Mouse (Mus musculus): ENCODE measurements at regions not wholly inside any gene's neighbourhood (a gene's known extent, or its start where the extent isn't known, plus 50 kb on each side); places are given as distances from the start of the nearest gene placed in this dataset.

DNA sequence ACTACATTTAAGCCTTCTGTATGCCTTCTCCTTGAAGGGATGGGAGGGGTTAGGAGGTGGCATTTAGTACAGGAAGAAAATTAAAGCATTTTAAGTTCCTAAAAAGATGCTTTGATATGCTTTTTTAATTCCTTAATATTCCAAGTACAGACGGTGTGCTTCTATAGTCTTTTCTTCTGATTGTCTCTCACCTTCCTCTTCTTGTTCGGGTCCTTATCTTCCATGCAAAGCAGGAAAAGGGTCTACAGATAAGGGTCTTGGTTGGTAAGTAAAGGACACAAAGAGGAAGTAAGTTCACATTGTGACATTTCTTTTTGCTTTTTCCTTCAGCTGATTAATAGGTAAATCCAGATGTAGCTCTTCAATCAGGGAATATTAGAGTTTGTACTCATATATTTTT, 318.9 kb downstream of the Klf5 start:
- DNase-seq, result no peak

DNA sequence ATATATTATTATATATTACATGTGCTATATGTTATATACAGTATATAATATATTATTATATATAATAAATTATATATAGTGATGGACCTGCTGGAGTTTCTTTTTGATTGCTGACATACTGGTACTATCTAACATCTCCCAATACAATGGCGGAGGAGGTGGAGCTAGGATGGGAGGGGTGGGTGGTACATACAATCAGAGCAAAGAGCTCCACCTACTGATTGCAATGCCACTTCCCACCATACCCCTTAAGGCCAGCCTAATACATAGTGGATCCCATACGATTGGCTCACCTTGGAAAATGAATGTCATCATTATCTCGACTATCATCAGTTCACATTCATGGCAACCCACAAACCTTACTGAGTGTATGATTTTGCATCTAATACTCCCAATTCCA, 323.0 kb downstream of the Klf5 start:
- DNase-seq, result no peak

DNA sequence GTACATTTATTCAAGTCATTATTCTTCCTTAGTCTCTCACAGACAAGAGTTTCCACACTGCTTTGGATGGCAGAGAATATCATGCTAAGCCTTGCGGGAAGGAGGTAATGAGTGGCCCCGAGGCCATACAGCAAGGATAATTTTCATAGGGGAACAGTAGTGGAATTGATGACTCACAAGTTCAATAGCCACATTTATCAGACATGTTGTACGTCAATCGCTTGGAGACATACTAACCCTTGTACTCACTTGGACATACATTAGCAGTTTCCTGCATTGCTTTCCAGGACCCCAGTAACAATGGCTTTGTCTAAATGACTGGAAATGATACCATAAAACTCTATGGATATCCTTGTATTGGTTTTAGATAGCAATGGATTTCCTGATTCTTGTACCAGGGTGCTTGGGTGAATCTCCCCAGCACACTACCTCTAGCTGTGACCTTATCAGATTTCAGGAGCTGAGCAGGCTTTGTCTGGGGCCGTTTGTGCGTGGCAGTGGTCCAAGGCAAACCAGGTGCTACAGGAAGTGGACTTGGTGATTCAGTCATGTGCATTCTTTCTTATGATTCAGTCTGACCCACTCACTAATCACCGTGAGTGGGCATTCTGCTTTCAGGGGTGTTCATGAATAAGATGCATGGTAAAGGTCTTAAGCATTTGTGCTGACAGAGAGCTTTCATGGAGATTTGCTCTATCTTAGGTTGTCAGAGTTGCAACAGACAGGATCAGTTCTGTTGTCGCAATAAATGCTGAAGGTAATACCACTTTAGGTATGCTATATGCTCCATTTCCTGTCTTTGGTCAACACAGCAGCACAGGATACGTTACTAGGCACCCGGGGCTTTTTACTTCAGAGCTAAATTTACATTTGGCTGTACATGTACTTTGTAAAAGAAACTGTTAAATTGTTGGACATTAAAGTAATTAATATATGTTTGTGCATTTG, 326.2 kb downstream of the Klf5 start:
- DNase-seq, result no peak

DNA sequence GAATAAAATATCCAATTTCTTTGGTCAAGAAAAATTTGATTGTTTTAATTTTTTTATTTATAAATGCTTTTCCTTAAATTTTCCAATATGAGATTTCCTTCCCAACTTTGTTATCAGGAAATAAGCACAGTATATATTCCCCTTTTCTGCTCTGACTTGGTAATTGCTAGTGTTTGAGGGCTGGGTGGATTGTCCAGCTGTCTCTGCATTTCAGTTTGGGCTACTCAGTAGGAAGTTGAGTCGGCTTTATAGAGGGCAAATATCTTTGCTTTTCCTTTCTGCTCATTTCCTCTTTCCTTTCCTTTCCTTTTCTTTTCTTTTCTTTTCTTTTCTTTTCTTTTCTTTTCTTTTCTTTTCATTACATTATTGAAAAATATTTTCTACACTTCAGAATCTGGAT, 329.1 kb downstream of the Klf5 start:
- no peak for DNase-seq

DNA sequence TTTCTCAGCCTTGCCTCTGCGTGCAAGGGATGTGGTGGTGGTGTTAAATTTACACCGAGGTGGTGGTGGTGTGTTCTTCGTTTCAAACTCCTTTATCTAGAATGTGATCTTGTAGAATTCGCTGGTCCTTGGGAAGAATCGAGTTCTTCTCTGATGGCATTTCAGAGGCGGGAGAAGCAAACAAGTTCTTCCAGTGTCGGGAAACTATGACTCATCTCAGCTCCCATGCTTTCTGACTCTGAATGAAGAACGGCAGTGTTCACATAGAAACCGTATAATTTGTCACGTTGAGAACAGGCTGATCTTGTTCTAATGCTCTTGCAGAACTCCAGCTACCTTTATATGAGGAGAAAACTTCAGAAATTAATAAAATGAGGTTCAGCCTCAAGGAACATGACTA, 332.6 kb downstream of the Klf5 start:
- no peak for DNase-seq

DNA sequence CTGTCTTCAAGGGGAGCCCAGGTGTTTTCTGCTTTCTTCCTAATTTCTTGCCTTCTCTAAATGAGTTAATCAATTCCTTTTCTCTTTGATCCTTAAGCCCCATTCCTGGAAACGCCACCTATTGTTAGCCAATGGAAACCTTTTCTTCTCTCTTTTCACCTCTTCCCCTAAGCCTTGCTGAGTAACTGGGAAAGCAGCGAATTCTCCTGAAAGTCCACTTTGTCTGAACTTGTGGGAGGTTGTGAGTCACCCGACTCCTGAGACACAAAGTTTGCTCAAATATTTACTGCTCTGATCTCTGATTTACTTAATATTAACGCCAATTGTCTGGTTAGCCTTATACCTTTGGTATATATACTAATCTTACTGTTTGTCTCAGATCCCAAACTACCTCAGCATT, 334.0 kb downstream of the Klf5 start:
- DNase-seq, result no peak

DNA sequence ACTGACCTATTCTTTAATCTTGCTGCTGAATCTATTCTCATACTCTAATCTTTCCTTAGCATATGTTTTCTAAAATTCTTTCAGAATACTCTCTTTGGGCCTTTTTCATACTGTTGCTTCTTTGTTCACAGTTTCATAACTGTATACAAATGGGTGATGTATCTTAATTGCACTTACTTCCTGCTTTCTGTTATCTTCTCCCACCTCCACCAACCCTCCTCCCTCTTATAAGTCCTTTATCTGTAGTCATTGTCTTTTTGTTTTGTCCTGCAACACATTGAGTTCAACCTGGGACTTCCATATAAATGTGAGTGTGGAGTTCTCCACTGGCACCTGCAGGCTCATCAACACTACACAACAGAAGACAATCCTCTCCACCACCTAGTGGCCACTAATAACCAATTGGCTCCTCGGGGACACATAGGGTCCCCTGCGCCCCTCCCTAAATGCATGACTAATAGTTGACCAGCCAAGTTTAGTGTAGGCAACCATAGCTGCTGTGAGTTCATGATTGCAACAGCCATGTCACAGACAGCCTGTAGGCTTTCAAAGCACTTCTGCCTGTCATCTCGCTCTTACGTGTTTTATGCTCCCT, 337.2 kb downstream of the Klf5 start:
- DNase-seq, result no peak

DNA sequence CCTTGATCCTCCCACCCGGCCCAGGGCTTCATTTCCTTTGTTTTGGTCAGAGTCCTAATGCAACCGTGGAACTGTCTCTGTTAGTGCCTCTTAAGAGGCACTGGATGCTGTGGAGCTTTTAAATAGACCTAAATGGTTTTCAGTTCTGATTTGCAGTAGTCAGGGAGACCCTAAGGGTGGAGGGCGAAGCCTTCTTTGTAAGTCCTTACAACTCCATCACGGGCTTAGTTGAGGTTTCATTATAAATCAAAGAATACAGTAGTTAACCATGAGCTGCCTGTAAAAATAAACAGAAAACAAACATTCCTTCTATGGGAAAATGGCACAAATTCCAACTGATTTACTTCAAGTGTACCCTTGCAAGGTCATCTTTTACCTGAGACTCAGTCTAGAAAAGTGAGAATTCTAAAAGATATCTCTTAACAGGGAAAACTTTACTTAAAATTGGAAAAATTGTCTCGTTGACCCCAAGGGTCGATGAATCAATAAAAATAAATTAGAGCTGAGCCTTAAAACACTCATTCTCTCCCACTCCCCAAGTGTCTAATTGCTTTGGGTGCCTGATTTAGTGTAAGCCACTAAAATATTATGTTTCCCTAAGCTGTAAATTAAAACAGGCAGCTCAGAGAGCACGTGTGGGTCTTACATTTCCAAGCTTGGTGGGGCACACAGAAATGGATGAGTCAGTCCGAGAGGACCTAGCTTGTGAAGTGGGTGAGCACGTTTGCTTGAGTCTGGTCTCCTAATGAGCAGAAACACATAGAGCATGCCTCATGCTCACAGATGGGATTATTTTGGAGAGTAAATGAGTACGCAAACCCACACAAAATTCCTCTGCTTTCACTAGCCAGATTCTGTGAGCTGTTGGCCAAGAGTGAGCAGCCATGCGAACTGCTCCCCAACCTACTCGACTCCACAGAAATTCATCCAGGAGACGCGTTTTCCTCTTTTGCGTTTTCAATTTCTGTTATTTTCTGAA, 343.3 kb downstream of the Klf5 start:
- no peak for DNase-seq

DNA sequence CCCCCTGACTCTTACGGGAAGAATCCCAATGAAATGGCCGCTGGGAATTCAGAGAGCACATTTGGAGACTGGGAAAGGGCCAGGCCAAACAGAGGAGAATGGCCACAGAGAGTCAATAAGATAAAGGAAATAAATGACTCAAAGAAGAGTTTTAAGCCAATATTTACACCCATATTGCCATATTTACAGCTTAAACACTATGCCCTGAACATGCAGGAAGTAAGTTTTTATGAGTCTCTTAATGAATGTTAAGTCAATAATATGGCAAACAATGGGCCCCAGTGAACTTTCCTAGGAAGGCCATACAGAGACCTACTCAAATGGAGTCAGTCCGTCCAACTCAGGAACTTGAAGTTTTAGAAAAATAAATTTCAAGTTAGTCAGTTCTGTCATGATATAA, 347.8 kb downstream of the Klf5 start:
- DNase-seq, result no peak

DNA sequence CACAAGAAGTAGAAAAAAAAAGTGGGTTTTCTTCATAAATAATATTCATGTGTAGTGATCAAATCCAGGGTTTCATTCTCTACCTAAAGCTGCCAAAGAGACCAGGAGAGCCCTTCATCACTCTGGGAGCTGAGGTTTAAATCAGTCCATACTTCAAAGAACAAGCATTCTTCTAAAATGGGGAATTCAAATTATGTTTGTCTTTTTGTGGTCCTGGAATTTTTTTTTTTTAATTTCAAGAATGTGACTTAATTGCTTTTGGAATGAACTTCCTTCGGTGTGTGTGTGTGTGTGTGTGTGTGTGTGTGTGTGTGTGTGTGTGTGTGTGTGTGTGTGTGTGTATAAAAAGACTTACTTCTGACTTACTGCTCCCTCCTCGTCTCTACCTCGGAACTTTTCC, 375.9 kb downstream of the Klf5 start:
- DNase-seq, result no peak

DNA sequence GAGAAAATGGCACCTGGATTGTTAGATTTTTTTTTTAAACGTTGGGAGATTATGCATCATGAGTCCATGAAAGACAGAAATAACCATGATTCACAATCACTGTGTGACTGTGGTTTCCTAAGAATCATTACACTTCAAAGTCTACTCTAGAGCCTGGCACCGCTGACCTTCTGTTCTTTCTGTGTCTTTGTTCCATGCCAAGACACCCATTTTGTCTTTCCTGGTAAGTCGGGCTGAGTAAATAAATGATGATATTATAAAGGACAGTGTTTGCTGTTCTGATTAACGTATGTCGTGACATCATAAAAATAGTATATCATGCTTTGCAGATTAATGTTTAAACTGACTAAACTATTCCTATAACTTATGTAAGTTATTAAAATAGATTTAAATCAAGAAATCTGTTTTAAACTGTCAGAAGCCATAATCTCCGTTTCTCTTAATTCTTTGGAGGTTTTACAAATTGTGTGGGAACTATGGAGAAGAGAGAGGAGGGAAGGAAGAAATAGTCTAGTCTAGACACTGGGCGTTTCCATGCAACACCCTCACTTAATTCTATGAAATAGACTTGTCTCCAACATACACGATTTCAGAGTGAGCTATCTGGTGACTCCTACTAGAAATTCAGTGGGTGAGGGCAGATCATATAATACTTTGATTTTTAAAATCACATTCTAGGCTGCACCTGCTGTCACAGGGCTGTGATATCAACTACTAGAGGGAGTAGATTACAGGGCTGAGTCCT, 388.7 kb downstream of the Klf5 start:
- DNase-seq, result no peak

DNA sequence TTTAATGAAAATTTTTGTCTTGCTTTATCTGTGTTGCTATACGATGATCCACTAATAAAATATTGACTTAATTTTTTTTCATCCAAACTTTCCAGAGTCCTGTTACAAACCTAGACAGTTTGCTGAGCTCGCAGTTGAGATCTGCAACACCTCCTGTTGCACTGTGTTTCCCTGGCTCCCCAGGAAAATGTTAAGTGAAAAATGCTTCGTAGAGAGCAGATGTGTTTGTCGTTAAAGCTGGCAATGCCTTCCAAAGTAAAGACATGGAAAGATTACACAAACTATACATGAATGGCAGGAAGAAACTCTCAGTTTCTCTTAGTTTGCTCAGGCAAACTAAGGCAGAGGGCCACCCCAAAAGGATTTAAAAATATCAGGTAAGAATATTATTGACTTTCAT, 389.9 kb downstream of the Klf5 start:
- DNase-seq, result no peak

DNA sequence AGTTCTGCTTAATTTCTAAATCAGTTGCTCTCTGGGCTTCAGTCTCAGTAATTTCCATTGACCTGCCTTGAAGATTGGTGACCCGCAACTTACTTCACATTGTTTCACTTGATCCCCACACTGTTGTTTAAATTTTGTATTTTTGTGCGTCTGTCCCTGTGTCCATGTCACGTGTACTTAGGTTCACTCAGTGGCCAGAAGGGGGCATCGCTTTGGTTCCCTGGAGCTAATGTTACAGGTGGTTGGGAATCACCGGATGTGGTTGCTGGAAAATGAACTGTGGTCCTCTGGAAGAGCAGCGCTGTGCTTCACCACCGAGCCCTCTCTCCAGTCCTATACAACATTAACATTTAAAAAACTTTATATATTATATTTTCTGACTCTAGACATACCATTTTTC, 397.8 kb downstream of the Klf5 start:
- no peak for DNase-seq

DNA sequence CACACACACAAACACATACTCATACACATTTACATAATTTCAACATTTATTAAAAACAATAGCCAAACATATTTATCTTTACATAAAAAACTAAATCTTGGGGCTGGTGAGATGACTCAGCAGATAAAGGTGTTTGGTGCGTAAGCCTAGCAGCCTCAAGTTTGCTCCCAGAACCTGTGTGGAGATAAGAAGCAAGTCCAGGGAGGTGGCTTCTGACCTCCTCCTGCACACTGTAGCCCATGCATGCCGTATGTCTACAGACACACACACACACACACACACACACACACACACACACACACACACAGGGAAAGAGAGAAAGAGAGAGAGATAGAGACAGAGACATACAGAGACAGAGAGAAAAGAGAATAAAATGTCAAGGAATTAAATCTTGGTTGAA, 401.1 kb downstream of the Klf5 start:
- DNase-seq, result no peak

DNA sequence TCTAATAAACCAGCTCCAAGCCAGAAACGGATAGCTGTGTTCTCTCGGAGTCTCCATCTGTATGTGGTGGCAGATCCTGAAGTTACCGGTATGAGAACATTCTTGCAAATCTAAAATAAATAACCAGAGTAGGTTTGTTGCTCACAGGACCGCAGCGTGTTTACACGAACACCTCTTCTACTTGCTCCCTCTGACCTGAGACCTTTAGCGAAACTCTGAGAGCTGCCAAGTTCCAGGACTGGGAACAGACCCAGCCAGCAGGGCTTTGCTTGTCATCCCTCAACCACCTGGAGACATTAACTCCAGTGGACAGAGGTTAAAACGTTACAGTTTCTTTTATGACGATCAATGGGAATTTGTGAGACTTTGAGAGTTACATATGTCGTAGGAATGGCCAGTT, 407.5 kb downstream of the Klf5 start:
- DNase-seq, result no peak

DNA sequence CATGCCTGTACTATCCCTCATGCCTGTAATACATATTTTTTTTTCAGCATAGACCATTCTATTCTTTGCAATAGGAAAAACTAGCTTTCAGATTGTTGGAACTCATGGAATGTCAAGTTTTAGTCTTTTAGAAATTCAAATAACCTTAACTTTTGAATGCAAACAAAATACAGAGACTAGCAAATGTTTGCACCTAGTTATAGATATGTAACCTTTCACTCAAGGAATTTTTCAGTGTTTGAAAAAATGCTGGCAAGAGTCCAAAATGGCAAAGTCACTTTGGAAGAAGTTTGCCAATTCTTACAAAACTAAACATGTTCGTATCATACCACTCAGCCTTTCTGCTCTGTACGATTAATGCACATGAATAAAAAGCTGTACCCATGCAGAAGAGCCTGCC, 409.6 kb downstream of the Klf5 start:
- no peak for DNase-seq

DNA sequence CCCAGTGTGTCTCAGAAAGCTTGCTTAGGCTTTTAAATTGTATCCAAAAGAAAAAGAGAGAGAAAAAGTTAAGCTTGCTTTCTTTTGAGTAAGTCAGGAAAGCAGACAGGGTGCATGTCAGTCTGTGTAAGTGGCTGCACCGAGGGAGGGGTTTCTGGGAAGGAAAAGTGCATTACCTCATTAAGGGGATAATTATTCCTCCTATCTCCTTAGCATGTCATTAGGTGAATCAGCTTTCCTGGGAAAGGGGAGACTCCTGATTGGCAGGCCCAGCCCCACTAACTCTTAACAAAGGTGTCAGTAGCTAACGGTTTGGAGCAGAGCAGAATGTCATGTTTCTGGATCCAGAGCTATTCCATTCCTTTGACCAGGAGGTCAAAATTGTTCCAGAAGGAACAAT, 411.3 kb downstream of the Klf5 start:
- DNase-seq, result no peak

DNA sequence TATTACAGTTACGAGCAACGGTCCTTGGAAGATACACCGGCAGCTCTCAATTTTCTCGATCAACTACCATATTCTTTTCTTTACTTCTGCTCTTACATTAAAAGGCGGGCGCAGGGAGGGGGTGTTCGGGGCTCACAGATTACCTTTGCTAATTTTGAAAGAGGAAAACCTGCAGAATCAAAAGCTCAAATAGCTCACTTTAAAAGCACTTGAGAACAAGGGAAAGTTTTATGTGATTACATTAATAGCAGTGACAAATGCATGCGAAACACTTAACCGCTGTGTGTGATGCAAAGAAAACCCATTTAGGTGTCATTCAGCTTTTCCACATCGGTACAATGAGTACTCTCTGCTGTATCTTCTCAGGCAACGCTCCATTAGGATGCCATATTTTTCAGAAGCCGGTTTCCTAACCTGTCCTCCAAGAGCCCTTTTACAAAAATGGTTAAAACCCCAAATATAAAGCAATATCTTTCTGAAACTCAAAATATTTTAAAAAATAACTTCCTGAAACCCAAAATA, 412.2 kb downstream of the Klf5 start:
- no peak for DNase-seq

DNA sequence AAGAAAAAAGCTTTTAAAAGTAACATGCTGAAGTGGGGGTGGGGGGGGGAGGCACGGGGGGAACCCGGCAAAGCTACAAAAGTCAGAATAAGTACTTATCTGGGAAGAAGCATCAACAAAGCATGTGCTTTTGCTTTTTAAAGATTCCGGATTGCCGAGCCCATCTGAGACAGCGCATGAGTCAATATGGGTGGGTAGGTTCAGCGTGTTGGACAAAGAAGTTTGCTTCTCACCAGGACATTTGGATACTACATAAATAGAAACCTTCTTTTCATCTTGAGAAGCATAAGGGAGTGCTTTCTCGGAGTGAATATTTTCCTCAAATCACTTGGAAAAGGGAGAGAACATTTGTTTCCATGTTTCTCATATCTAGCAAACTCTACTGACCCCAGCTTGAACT, 414.1 kb downstream of the Klf5 start:
- DNase-seq, result no peak

DNA sequence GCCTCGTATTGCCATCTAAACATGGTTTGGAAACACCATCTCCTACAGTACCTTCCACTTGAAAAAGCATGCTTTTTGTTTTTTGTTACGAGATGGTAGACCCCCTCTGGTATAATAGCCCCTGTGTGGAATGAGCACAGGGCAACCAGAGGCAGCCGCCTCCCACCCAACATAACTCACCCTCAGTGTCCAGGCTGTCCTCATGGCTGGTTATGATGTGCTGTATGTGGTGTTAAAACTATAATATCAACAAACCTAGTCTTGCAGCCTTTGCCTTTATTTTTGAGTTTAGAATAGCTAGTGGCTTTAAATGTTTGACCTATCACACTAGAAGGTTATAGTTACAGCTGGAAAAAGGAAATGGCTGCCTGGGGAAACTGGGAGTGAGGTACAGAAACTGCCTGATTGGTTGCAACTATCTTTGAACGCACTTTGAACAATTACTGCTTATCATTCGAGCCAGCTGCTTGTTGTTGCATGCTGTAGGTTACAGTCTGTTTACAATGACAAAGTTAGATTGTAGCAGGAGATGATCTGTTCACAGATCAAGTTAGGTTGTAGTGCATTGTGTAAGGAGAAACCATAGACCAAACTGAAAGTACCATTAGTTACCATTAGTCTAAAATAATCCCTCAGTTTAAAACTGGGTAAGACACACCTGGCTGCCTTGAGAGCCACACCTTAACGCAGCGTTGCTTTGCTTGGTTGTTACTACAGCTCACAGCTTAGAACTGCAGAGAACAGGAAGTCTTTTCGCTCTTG, 414.8 kb downstream of the Klf5 start:
- DNase-seq, result no peak

DNA sequence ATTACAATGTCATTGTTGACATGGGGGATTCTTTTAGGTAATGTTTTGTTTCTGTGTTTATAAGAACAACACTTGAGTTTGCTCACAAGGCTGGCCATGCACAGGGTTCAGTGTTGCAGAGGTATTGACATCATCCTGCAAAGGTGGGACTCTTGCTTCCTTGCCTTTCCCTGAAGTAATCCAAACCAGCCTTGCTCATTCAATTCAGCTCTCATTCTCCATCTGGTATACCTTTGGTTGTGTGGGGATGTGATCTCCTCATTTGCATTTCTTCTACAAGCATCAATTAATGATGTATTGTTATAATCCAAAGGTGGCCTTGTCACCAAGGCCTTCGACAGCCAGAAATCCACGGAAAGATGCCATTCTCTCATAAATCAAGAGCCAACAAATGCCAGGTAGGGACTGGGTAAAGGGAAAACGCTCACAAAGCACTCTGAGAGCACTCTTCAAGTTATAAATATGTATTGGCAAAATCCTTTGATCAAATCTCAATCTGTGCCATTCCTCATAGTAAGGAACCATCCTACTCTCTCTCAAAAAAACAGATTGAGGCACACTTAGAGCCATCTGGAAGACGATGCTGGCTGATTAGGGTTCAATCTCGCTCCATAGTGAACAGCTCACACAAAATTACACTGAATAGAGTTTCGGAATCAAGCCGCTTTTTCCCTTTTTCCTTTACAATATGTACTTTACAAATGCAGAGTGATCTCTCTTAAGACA, 435.1 kb downstream of the Klf5 start:
- DNase-seq, result no peak
